Mouse (Mus musculus) kidney, adult 2 months (tissue): ENCODE results near the gene Nav3. TPM values are rescaled to one million over a fixed set of nuclear protein-coding genes. Genes with fewer than 3 reads are reported as not detected.

Source experiments
- DNase-seq: peaks from one replicate; pipeline ENCODE4 v3.0.0; 2021
- H3K27ac ChIP-seq: fragments of 200-500 bp; 2 replicates; pipeline ENCODE4 v1.5.1; 2012; ENCODE audit warnings: low read depth, low read length, control low read depth, inconsistent platforms; ENCODE audit not compliant: insufficient read depth
- H3K27me3 ChIP-seq: fragments of 200-500 bp; replicated peaks from 2 replicates; pipeline ENCODE4 v1.6.1; 2012; ENCODE audit warnings: mild to moderate bottlenecking, moderate library complexity, low read length, inconsistent platforms; ENCODE audit not compliant: control insufficient read depth, insufficient read depth
- H3K36me3 ChIP-seq: fragments of 200-500 bp; 2 replicates; pipeline ENCODE4 v1.6.1; 2012; ENCODE audit warnings: mild to moderate bottlenecking, moderate library complexity, low read length, inconsistent platforms; ENCODE audit not compliant: control insufficient read depth, insufficient read depth
- H3K4me1 ChIP-seq: fragments of 200-500 bp; 2 replicates; pipeline ENCODE4 v1.6.1; 2011; ENCODE audit warnings: low read length; ENCODE audit not compliant: control insufficient read depth, insufficient read depth
- H3K4me3 ChIP-seq: fragments of 200-500 bp; 2 replicates; pipeline ENCODE4 v1.5.1; 2011; ENCODE audit warnings: mild to moderate bottlenecking, low read depth, low read length, control low read depth; ENCODE audit not compliant: insufficient read depth
- CTCF ChIP-seq: fragments of 200-500 bp; conservative IDR thresholded peaks from 2 replicates; pipeline ENCODE4 v1.5.1; 2011; ENCODE audit warnings: low read depth, mild to moderate bottlenecking, control low read depth, low read length, moderate library complexity, mixed read lengths; ENCODE audit not compliant: insufficient read depth, insufficient read length
- POLR2A ChIP-seq: fragments of 200-500 bp; IDR thresholded peaks from one replicate; pipeline ENCODE4 v1.6.1; 2011; ENCODE audit warnings: low read depth, low read length, control low read depth
- WGBS: fragments of 180-500 bp; shearing (Covaris S2); methylation state at CpG from one replicate; pipeline ENCODE4 v1.1.7; 2018; 5-methylcytosine and 5-hydroxymethylcytosine counted together
- polyA plus RNA-seq: library from polyadenylated mRNA; depleted of rRNA; stranded (reverse); fragments of >200 nt; gene quantifications from 2 replicates; pipeline ENCODE4 v1.2.3, GENCODE M21; 2012

Gene Nav3
- polyA plus RNA-seq, 1 experiment, result 1.8 TPM

DNA sequence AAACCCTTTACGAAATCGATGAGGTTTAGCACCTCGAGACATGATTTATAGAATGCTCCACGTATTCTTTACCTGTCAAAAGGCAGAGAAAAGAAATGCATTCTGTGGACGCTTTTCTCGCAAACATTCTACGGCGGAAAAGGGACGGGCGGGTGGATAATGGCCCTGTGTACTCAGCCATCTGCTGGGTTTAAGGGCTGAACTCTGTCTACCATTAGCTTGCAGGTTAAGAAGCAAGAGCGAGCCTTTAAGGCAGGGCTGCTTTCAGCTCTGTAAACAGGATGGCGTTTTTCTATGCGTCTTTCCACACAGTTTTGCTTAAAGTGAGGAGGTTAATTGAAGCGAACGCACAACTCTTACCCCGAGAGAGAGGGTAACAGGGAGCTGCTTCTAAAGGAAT lies 818.3 kb downstream of the Nav3 start:
- no peak for TF ChIP-seq CTCF
- TF ChIP-seq POLR2A, result no peak
- H3K36me3 ChIP-seq, result no peaks in the 10 kb centered on the region
- no peaks in the 10 kb centered on the region for H3K4me1 ChIP-seq
- no peak overlapping the region for H3K4me3 ChIP-seq
- WGBS, result 78% methylated on average over 16 of the region's 16 CpGs
- no peak for DNase-seq
- no peak overlapping the region for H3K27ac ChIP-seq
- no peaks in the 10 kb centered on the region for H3K27me3 ChIP-seq
